Mouse (Mus musculus) v-Abl transformed pro-B cells (cell line): Measurements from ENCODE around the gene Hoxa5.

ENCODE experiments used
- in situ Hi-C, 2 experiments: fragments of 400-800 bp; cut with MboI; formaldehyde crosslinking; loops; one replicate each; pipeline ENCODE4 v1.15.1; 2025; ENCODE audit not compliant: unreplicated experiment in 2 of 2

The Hoxa5 gene

DNA sequence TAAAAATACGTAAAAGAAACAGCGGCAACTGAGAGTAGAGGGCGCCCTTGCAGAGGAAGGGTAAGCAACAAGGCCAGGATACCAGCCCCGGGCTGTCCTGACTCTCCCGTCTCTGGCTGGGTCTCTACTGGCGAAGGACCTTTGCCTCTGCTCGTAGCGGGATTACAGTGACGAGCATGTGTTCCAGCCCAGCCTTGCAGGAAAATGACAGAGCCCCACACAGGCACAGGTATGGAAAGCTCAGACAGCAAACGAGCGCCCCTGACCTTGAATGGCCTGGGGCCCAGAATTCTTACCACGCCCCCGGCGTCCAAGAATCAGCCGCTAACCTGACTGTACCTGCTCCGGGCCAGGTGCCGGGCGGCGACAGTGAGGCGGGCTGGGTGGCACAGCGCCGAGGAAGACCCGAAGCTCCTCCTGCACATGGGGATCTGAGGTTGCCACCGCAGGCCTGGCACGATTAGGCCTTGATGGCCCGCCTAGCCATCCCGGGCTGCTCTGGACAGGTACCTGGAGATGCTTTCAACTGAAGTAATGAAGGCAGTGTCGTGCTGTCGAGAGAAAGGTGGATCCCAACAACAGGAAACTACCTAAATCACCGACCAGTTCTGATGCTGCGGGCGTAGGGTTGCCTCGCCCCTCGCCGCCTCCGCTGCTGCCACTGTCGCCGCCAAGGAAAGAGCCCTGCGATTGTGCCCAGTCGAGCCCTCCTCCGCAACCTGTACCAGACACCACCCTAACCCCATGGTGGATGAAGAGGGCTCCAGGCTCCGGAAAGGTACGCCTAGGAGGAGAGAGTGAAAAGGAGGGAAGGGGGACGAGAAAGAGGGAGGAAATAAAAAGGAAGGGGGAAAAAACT, 25.4 kb upstream of the Hoxa5 start:
- in situ Hi-C loops = loop anchor here (10.0 to 25.0 kb wide), 4 partner anchors 365 to 1567 kb away; partner anchors contain the start of gene Npvf (in 1 of the 2)

DNA sequence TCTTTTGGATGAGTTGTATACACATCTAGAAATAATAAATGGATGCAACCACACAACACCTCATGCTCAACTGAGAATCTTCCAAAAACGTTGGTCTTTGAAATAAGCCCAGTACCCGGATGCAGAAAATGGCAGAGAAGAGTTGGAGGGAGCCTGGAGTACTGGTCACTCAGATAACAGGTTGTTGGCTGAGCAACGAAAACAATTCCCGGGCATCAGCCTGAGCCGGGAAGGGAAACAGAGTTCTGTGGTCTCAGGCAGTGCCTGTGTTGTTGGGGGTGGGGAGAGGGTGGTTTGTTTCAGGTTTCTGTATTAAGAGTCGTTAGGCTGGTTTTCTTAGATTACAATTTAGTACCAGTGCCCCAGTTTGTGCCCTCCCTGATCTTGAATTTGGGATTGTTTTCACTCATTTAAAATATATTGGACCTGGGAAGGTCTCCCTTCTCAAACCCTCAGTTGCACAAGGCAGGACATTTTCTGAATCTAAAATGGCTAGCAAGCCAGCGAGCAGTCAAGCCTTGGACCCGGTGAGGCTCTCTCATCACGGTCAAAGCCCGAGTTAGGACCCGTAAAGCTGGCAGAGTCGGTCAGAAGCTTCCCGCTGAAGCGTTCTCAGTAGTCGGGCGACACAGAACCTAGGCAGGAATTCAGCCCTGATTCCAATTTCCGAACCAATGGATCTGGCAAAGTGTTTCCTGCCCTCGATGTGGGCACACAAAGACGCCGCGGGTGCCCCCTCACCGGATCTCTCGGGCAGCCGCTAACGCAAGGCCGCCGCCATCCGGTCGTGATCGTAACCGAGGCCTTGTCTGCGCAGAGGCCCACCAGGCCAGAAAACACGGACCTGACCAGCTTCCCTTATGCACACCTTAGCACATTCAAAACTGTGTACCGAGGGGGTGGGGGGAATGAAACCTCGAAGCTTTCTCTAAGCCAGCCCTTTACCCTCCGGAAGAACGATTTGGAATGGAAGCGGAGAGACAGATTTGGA, 24.4 kb upstream of the Hoxa5 start:
- in situ Hi-C loops = loop anchor here (10.0 to 25.0 kb wide), 4 partner anchors 364 to 1566 kb away; partner anchors contain the start of gene Npvf (in 1 of the 2)

DNA sequence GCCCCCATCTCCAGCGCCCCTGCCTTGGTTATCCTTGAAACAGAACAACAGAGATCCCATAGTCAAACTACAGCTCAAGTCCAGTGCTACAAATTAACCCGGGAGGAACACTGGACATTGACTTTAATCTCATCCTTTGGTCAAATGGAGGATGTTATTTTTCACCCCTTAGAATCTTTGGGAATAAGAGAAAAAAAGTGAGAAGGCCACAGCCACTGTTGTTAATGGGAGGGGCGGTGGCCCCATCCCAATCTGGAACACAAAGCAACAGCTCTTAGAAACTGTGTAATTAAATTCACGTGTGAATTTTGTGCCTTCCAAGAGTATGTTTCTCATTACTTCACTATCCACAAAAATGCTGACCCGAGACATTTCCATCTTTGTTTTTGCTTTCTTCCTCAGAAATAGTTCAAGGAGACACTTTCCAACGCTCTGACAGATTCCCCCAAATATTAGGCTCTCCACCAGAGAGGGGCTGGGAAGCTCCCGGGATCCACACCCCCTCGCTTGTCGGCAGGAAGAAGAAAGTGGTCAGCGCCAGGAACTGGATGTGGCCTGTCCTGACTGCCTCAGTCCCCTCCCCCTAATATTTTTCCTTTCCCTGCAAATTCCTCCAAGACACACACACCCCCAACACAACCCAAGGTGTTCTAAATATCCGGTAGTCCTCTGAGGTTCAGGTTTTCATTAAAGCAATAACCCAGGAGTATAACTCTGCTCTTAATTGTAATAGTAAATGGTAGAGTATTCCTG, 23.3 kb upstream of the Hoxa5 start:
- in situ Hi-C loops = loop anchor here (10.0 to 25.0 kb wide), 4 partner anchors 363 to 1565 kb away; partner anchors contain the start of gene Npvf (in 1 of the 2)

DNA sequence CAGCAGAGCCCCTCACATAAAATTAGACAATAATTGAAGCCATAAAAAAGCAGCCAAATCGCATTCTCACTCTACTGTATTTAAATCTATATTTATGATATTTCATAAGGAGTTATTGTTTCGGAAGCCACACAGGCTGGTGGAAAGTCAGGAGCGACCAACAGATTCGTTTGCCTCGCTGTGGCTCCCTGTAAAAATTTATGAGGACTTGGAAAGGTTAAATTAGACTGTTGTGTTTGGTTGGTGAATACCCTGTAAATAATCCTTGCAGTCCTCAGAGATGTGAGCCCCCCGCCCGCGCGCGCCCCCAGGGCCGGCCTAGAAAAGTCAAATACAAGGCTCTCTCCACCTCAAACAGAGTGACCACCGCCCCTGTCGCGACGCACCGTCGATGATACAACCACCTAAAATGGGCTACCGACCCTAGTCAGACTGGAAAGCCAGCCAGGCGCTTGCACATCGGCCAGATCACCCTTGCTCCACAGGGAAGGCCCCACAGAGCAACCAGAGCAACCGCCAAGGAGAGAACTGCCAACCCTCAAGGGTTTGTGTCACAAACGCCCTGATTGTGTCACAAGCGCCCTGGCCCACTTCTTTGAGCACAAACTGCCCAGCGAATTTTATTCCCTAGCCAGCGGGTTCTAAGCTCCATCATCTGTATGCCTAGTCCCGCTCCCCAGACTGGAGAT, 22.3 kb upstream of the Hoxa5 start:
- in situ Hi-C loops = loop anchor here (10.0 to 25.0 kb wide), 4 partner anchors 362 to 1564 kb away; partner anchors contain the start of gene Npvf (in 1 of the 2)

DNA sequence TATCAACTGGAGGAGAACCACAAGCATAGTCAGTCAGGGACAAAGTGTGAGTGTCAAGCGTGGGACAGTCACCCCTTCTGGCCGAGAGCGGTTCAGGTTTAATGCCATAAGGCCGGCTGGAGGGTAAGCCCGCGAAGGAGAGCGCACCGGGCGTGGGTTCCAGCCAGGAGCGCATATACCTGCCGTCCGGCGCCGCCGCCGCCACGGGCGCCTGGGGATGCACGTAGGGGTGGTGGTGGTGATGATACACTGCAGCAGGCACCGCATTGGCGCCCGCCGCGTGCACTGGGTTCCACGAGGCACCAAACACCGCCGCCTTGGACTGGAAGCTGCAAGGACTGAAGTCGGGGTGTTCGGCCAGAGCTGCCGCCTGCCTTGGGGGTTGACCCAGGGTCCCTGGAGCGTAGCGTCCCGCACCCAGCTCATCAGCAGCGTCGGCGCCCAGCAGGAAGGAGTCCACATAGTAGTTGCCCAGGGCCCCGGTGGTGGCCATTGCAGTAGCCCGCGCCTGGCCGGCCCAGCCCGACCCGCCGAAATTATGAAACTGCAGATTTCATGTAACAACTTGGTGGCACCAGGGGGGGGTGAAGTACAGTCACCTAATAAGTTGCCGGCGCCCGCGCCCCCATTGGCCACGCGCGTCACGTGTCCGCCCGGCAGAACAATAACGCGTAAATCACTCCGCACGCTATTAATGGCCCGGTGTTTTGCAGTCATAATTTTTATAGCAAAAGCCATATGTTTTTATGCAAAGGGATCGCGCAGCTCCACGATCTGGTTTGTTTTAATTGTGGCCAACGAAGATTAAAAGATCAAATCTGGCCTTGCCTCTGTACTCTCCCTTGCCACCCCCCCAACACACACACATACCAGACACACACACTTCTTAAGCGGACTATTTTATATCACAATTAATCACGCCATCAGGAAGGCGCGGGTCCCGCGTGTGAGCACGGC, 21.5 kb upstream of the Hoxa5 start:
- in situ Hi-C loops = loop anchor here (10.0 to 25.0 kb wide), 4 partner anchors 361 to 1564 kb away; partner anchors contain the start of gene Npvf (in 1 of the 2)

DNA sequence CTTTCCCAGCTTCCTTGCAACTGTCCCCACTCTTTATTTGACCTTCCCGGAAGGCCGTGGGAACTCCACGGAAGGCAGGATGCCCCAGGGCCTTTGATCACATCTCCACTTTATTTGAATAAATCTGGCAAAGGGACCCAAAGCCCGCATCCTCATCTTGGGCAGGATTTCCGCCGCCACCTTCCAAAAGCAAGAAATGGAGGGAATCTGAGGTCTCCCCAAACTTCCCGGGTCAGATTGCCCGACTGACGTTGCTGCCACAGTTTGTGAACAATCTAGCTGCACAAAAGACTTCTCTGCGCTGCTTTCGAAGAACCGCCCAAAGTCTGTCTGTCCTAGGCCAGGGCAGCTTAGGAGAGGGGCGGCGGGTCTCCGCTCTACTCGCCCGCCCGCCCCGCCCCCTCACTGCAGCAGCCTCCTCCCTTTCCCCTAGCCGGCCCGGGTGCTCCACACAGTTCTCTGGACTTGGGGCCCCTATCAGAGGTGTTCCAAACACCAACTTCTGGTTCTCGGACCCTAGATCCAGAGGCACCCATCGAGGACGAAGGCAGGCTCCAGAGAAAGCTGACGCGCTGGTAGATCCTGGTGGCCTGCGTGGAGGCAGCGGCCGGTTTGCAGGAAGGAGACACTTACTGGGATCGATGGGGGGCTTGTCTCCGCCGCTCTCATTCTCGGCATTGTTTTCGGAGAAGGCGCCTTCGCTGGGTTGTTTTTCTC, 20.7 kb upstream of the Hoxa5 start:
- in situ Hi-C loops = loop anchor here (5.0 to 25.0 kb wide), 10 partner anchors 360 to 1563 kb away; partner anchors contain the start of gene Npvf (in 1 of the 2)

DNA sequence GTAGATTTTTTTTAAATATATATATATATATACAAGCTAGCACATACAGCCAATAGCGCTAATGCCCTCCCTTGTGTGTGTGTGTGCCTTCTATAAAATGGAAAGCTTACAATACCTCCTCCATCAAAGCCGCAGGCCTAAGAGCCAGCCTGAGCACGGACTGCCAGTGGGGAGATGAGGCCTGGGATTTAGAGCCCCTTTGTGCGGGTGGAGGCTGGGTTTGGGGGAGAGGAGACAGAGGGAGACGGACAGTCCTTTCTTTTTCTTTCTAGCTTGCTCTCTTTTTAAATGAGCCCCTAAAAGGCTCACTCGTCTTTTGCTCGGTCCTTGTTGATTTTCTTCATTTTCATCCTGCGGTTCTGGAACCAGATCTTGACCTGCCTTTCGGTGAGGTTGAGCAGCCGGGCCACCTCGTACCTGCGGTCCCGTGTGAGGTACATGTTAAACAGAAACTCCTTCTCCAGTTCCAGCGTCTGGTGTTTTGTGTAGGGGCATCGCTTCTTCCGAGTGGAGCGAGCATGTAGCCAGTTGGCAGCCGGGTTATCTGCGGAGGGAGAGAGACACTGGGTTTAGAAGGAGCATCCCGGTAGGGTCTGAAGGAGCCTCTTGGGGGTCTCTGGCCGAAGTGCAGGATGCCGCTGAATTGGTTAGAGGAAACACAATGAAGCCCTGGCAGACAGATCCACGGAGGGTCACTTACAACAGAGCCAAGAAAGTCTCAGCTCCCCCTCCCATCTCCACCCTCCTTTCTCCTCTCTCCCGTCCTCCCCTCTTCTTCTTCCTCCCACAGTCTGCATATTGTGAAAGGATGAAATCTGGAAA, 19.8 kb upstream of the Hoxa5 start:
- in situ Hi-C loops = loop anchor here (5.0 to 25.0 kb wide), 9 partner anchors 359 to 1437 kb away; no protein-coding TSS in a partner anchor

DNA sequence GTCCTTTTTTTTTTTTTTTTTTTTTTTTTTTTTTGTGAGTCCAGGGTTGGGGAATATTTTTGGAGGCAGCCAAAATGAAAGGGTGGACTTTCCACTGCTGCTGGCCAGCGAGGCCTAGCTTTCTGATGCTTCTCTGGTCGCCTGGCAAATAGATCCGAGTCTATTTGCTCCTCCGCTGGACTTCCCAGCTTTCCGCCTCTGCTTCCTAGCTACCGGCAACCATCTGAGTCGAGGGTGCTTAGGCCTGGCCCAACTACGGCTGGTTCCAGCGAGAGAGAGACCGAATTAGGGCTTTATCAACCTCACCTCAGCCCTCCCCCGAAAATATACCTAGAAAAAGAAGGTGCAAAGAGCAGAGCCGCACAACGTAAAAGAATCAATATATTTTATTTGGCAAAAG, 18.3 kb upstream of the Hoxa5 start:
- in situ Hi-C loops = loop anchor here (5.0 to 25.0 kb wide), 9 partner anchors 358 to 1435 kb away; no protein-coding TSS in a partner anchor

DNA sequence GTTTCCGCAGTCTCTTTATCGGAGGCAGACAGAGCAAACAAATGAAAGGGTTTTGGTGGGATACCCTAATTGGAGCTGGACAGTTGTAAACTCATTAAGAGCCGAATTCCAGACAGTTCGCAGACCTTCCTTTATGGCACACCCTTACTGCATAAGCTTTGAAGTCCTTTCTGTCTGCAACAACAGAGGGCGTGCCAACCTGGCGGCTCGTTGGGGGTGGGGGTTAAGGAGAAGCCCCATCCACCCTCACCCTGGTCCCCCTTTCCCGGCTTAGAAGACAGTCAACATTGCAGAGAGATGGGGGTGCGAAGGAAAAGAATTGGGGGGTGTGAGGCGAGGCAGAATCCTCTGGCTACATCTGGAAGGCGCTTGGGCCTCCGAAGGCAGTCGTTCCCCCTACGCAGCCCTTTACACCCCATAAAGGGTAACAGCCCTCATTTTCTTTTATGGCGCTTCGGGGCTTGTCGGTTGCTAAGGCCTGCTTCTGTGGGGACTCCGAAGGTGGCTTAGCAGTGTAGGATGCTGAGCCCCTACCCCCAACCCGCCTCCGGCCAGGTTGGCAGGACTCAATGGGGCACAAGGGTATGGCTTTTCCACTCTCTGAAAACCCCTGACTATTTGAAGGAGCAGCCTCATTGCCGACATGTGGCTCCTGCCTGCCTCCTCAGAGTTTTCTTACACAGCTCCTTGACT, 17.8 kb upstream of the Hoxa5 start:
- in situ Hi-C loops = loop anchor here (5.0 to 25.0 kb wide), 9 partner anchors 357 to 1435 kb away; no protein-coding TSS in a partner anchor

DNA sequence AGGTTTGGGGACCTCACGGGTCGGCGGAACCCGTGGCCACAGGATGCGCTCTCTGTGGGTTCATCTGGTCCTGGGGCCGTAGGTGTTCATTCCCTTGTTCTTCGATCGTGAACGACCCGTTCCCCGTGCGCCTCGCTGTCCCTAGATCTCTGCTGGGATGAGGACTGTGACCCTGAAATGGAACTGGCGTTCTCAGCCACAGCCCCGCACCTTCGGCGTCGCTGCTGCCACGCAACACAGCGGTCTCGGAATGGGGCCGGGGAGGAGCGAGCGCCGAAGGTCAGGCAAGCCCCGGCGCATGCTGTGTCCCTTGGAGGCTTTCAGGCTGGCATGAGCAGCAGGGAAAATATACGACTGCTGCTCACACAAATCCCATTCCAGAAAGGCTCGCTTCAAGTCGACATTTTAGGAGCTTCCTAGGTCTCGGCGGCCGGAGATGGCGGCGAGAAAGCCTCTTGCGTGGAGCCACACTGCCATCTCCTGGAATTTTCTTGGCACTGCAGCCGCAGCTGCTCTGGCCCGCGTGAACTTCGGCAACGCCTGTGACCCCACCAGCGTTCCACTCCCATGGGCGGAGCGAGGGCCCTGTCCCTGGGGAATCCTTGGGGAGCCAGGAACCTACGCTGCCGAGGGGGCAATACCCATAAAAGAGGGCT, 17.1 kb upstream of the Hoxa5 start, which contains the start of gene Hoxa7:
TSS of gene Hoxa7 (minus strand) at position 518 of the 656 bp plus-strand sequence.
- in situ Hi-C loops = loop anchor here (5.0 to 25.0 kb wide), 9 partner anchors 357 to 1434 kb away; no protein-coding TSS in a partner anchor

DNA sequence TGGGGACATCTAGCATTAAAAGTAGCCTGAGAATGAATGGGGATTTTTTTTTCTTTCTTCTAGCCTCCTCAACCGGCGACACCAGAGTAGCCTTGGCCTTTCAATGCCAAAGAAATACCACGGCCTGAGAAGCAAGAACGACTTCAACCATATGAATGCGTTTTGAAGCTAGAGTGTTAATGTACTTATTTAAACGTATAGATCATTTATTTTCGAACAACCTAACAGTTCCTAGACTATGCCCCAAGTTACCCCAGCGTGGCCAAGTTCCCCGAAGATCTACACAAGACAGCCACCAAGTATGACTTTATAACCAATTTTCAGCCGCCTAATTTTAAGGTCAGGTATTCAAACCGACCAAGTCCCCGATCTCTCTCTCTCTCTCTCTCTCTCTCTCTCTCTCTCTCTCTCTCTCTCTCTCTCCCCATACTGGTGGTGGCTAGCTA, 16.5 kb upstream of the Hoxa5 start:
- in situ Hi-C loops = loop anchor here (5.0 to 25.0 kb wide), 9 partner anchors 356 to 1434 kb away; no protein-coding TSS in a partner anchor

DNA sequence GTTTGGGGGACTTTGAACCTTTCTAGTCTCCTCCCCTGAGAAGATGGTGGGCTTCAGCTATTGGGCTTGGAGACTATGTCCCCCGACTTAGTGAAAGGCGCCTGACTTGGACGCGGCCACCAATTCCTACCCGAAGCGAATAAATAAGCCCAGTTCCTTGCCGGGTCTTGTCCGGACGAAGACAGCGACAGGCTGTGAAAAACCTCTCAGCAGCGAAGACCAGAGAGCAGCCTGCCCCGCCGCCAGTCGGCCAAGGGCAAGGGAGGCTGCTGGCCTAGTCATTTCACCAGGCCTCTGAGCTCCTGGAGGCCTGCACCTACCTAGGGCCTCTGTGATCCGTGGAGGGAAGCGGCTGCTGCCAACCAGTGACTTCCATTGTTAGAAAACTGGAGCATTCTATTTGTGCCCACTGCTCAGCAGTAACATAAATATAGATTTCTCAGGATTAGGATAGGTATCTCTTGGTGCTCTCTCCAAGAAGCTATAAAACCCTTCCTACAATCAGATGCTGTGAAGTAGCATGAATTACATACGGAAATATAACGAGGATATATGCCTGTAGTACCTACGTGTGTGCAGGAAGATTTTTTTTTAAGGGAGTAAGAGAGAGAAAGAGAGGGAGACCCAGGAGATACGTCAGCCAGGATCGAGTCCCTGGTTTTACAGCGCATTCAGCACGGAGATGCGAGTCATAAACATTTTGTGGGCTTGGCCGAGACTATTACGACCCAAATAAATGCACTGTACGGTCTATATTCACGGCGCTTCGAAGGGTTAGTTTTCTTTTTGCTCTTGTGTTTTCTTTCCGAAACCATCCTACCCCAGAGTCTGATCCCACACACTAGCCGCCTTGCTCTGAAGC, 15.8 kb upstream of the Hoxa5 start:
- in situ Hi-C loops = loop anchor here (5.0 to 25.0 kb wide), 9 partner anchors 355 to 1433 kb away; no protein-coding TSS in a partner anchor

DNA sequence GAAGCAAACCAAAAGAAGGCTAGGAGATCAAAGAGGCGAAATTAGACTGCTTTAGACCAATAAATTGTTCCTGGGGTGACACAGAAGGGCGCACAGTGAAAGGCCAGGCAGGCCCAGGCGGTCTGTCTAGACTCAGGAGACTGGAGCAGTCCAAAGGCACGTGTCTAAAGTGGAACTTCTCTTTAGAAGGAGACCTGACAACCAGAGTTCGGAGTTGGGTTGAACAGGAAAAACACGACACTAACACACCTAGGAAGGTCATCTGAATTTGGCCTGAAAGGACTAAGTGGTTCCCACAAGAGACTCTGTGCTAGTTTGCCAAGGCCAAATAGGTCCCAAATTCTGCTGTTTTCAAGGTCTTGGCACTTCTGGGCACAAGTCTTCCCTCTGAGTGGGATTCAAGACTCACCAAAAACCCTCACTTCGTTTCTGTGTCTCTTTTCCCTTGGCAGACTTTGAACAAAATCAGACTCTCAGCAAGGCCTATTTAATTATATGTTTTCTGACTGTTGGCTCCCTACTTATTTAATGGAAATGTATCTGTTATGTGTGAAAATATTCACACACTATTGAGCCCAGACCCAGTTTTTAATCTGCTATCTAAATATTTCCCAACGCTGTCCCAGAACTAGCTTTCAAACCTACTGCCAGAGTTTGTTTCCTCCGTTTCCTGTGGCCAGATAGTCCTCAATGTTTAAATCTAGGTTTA, 15.0 kb upstream of the Hoxa5 start:
- in situ Hi-C loops = loop anchor here in 1 of 2 experiments (25.0 kb wide), 2 partner anchors 1307 to 1432 kb away; no protein-coding TSS in a partner anchor
